Mouse (Mus musculus): ENCODE data around the gene Kif2c.

The Kif2c gene

GRCm38 (mm10) chr4:117181863-117182758 is at the start of gene Kif2c:
Gene Kif2c, minus strand, starts transcription at chr4:117182639.
- peak; percentile 86 to 91 for DNase-seq (ENCODE audit: low spot score in 2 of 2)

GRCm38 (mm10) chr4:117231208-117231607 is 48.8 kb upstream of the Kif2c start:
- no peak for DNase-seq (ENCODE audit: low spot score in 2 of 2)

- DNase-seq (ENCODE audit: low spot score in 2 of 2) = no peak
Observed at GRCm38 (mm10) chr4:117230331-117230730, 47.9 kb upstream of the Kif2c start.

- DNase-seq (ENCODE audit: low spot score in 2 of 2) = no peak
Observed at GRCm38 (mm10) chr4:117229590-117229989, 47.2 kb upstream of the Kif2c start.

- DNase-seq (ENCODE audit: low spot score in 2 of 2) = no peak
Observed at GRCm38 (mm10) chr4:117225250-117225649, 42.8 kb upstream of the Kif2c start.

GRCm38 (mm10) chr4:117224122-117224521 is 41.7 kb upstream of the Kif2c start:
- no peak for DNase-seq (ENCODE audit: low spot score in 2 of 2)

GRCm38 (mm10) chr4:117223001-117223400 is 40.6 kb upstream of the Kif2c start:
- DNase-seq (ENCODE audit: low spot score in 2 of 2) = no peak

- no peak for DNase-seq (ENCODE audit: low spot score in 2 of 2)
Observed at GRCm38 (mm10) chr4:117221836-117222235, 39.4 kb upstream of the Kif2c start.

- DNase-seq (ENCODE audit: low spot score in 2 of 2) = no peak
Observed at GRCm38 (mm10) chr4:117220741-117221515, 38.5 kb upstream of the Kif2c start.

GRCm38 (mm10) chr4:117218517-117219219 is 36.2 kb upstream of the Kif2c start:
- peak; percentile 26 to 28 for DNase-seq (ENCODE audit: low spot score in 2 of 2)

GRCm38 (mm10) chr4:117217029-117217428 is 34.6 kb upstream of the Kif2c start:
- DNase-seq (ENCODE audit: low spot score in 2 of 2) = no peak

- no peak for DNase-seq (ENCODE audit: low spot score in 2 of 2)
Observed at GRCm38 (mm10) chr4:117214250-117214649, 31.8 kb upstream of the Kif2c start.

GRCm38 (mm10) chr4:117210147-117211074 is 28.0 kb upstream of the Kif2c start:
- DNase-seq (ENCODE audit: low spot score in 2 of 2) = peak; percentile 58 to 65

GRCm38 (mm10) chr4:117209592-117209991 is 27.2 kb upstream of the Kif2c start:
- no peak for DNase-seq (ENCODE audit: low spot score in 2 of 2)

GRCm38 (mm10) chr4:117202992-117203354 is 20.5 kb upstream of the Kif2c start:
- no peak for DNase-seq (ENCODE audit: low spot score in 2 of 2)

GRCm38 (mm10) chr4:117202046-117202991 is 19.9 kb upstream of the Kif2c start:
- DNase-seq (ENCODE audit: low spot score in 2 of 2) = peak; percentile 43 to 69

GRCm38 (mm10) chr4:117191804-117192203 is 9.4 kb upstream of the Kif2c start:
- DNase-seq (ENCODE audit: low spot score in 2 of 2) = no peak

GRCm38 (mm10) chr4:117190660-117191059 is 8.2 kb upstream of the Kif2c start:
- DNase-seq (ENCODE audit: low spot score in 2 of 2) = no peak

- peak; percentile 23 to 24 for DNase-seq (ENCODE audit: low spot score in 2 of 2)
Observed at GRCm38 (mm10) chr4:117189856-117190543, 7.6 kb upstream of the Kif2c start.

Data from heart, adult 9 months (tissue).